Mouse (Mus musculus) ES-Bruce4 (cell line): ENCODE data around the gene Zfp346.

Experiments used
- CTCF ChIP-seq: IDR thresholded peaks from one replicate; pipeline ENCODE4 v1.8.1; 2011; ENCODE audit warnings: low read depth, low read length
- POLR2A ChIP-seq: IDR thresholded peaks from one replicate; pipeline ENCODE4 v1.8.1; 2011; ENCODE audit warnings: low read length; ENCODE audit not compliant: insufficient read depth

DNA sequence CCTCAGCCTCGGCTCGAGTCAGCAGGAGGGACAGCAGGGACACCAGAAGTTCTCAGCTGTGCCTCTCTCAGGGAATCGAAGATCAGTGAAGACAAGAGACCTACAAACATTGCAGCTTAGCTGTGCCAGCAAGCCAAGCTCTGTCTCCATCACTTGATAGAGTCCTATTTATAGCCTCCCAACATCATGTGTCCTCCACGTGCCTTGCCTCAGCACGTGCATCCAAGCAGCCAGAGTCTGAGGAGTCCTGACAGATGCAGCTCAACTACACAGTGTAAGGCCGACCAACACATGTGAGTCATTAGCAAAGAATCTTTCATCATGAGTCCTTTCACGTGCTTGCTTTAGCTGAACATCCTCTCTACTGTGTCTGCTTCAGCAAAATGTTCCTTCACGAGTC lies 2.6 kb downstream of the Zfp346 start:
- TF ChIP-seq CTCF, result no peak
- no peak for TF ChIP-seq POLR2A
